In the genomic region with DNA sequence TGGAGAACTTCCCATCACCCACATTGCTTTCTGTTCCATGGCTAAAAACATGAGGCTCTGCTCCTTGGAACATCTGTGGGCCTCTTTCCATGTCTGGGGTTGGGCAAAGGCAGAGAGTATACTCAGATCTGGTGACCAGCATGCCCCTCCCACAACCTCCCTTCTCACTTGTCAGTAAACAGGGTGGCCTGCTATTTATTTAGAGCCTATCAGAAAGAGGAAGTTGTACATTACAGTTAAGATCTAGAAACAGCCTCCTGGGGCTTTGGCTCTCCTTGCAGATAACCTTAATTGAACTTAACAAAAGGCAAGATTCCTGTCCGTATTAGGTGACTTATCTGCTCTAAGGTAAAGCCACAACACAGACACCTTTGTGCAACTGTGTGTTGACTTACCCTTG, we compare ENCODE assay signal across 10 mouse cellular contexts. TPM values are rescaled to one million over a fixed set of nuclear protein-coding genes. Genes with fewer than 3 reads are reported as not detected.
DNase-seq lines count a peak whose midpoint lies in the region; ATAC-seq and TF ChIP-seq lines count a peak whose summit lies in the region.
"Had no signal": no experiment of that assay in that cellular context is flagged by ENCODE, and none has a peak within 500 bp of the region (broad histone marks: within the 10 kb centered on the region; RNA-seq: fewer than 3 reads in every experiment).

No protein-coding gene starts in this region.

- 60% methylated on average over 1 of the region's 1 CpGs for WGBS in kidney, adult 2 months
- 53% methylated on average over 1 of the region's 1 CpGs for WGBS in kidney, embryonic 14.5 days
- 82% methylated on average over 1 of the region's 1 CpGs for WGBS in forebrain, embryonic 11.5 days
- 75% methylated on average over 1 of the region's 1 CpGs for WGBS in forebrain, postnatal 0 days
- whole genome bisulfite sequencing in midbrain, postnatal 0 days, result 87% methylated on average over 1 of the region's 1 CpGs

- H3K36me3 ChIP-seq in kidney, adult 2 months (ENCODE audit: control insufficient read depth, insufficient read depth, low read length), result no peaks in the 10 kb centered on the region
- H3K36me3 ChIP-seq in kidney, embryonic 14.5 days (ENCODE audit: control insufficient read depth, insufficient read depth, low read length), result no peaks in the 10 kb centered on the region
- no peaks in the 10 kb centered on the region for H3K36me3 ChIP-seq in forebrain, embryonic 11.5 days (ENCODE audit: control insufficient read depth, insufficient read depth, low read length)
- H3K36me3 ChIP-seq in forebrain, postnatal 0 days (ENCODE audit: insufficient read depth), result no peaks in the 10 kb centered on the region
- no peaks in the 10 kb centered on the region for H3K36me3 ChIP-seq in midbrain, postnatal 0 days (ENCODE audit: insufficient read depth, low read length)

- TF ChIP-seq POLR2A in kidney, adult 2 months (IDR thresholded peaks at IDR 0.05; ENCODE audit: low read depth, low read length), result no peak

- H3K4me3 ChIP-seq in kidney, adult 2 months (ENCODE audit: insufficient read depth, low read depth, low read length), result no peak overlapping the region
- H3K4me3 ChIP-seq in kidney, embryonic 14.5 days (ENCODE audit: low read length), result no peak overlapping the region
- H3K4me3 ChIP-seq in forebrain, embryonic 11.5 days (ENCODE audit: low read depth, low read length), result no peak overlapping the region
- no peak overlapping the region for H3K4me3 ChIP-seq in forebrain, postnatal 0 days (ENCODE audit: low read depth, low read length)
- no peak overlapping the region for H3K4me3 ChIP-seq in midbrain, postnatal 0 days (ENCODE audit: low read depth, low read length)
- H3K4me3 ChIP-seq: left cerebral cortex, adult 2 months; megakaryocyte, embryonic 14.5 days had no signal

- H3K4me1 ChIP-seq in kidney, adult 2 months (ENCODE audit: control insufficient read depth, insufficient read depth, low read length), result peaks cover 9% of the 10 kb centered on the region
- H3K4me1 ChIP-seq in kidney, embryonic 14.5 days (ENCODE audit: control insufficient read depth, insufficient read depth, low read length), result peaks cover 11% of the 10 kb centered on the region; the same call in 1 of the 2 replicates
- no peaks in the 10 kb centered on the region for H3K4me1 ChIP-seq in forebrain, embryonic 11.5 days (replicated peaks; ENCODE audit: control insufficient read depth, insufficient read depth, low read length)
- H3K4me1 ChIP-seq in forebrain, postnatal 0 days (ENCODE audit: insufficient read depth), result peaks cover 9% of the 10 kb centered on the region; the same call in 1 of the 2 replicates
- peaks cover 12% of the 10 kb centered on the region for H3K4me1 ChIP-seq in midbrain, postnatal 0 days (ENCODE audit: insufficient read depth, low read length)

- ATAC-seq in kidney, embryonic 14.5 days (ENCODE audit: low FRiP score, low TSS enrichment), result no peak
- peak; percentile 25 for ATAC-seq in CD4-positive, CD25-positive, alpha-beta regulatory T cell, adult 4 months
- no peak for ATAC-seq in forebrain, embryonic 11.5 days (replicated peaks; ENCODE audit: low FRiP score)
- ATAC-seq in forebrain, postnatal 0 days, result no peak
- no peak for ATAC-seq in midbrain, postnatal 0 days (ENCODE audit: low FRiP score)

- DNase-seq in kidney, adult 2 months, result peak; percentile 54
- DNase-seq in induced T-regulatory cell, adult 2 months (ENCODE audit: low read depth), result peak; percentile 57
- peak; percentile 14 to 58 for DNase-seq in natural killer cell, adult 2 months (ENCODE audit: low spot score in 2 of 2)
- no peak for DNase-seq in forebrain, embryonic 11.5 days (ENCODE audit: low spot score)
- no peak for DNase-seq in forebrain, postnatal 0 days
- no peak for DNase-seq in midbrain, postnatal 0 days (ENCODE audit: low spot score)

- no peak overlapping the region for H3K4me2 ChIP-seq in kidney, embryonic 14.5 days (replicated peaks; ENCODE audit: low read depth, low read length)
- H3K4me2 ChIP-seq in forebrain, embryonic 11.5 days (ENCODE audit: low read depth, low read length, severe bottlenecking), result no peak overlapping the region
- no peak overlapping the region for H3K4me2 ChIP-seq in forebrain, postnatal 0 days (ENCODE audit: low read depth)
- no peak overlapping the region for H3K4me2 ChIP-seq in midbrain, postnatal 0 days (ENCODE audit: low read depth, low read length, poor library complexity, severe bottlenecking)

- no peak overlapping the region for H3K27ac ChIP-seq in kidney, adult 2 months (ENCODE audit: insufficient read depth, low read depth, low read length)
- no peak overlapping the region for H3K27ac ChIP-seq in kidney, embryonic 14.5 days (ENCODE audit: low read depth, low read length)
- no peak overlapping the region for H3K27ac ChIP-seq in forebrain, embryonic 11.5 days (ENCODE audit: low read depth, low read length)
- H3K27ac ChIP-seq in forebrain, postnatal 0 days (ENCODE audit: low read depth, low read length), result no peak overlapping the region
- no peak overlapping the region for H3K27ac ChIP-seq in midbrain, postnatal 0 days (ENCODE audit: low read depth, low read length)
- H3K27ac ChIP-seq: left cerebral cortex, adult 2 months had no signal

- no peaks in the 10 kb centered on the region for H3K9me3 ChIP-seq in kidney, embryonic 14.5 days (ENCODE audit: control insufficient read depth, low read length)
- no peaks in the 10 kb centered on the region for H3K9me3 ChIP-seq in forebrain, embryonic 11.5 days (ENCODE audit: control insufficient read depth, low read length)
- no peaks in the 10 kb centered on the region for H3K9me3 ChIP-seq in forebrain, postnatal 0 days (ENCODE audit: low read length)
- no peaks in the 10 kb centered on the region for H3K9me3 ChIP-seq in midbrain, postnatal 0 days (ENCODE audit: low read length)
- H3K9me3 ChIP-seq: megakaryocyte, embryonic 14.5 days had no signal

- no peaks in the 10 kb centered on the region for H3K27me3 ChIP-seq in kidney, adult 2 months (replicated peaks; ENCODE audit: control insufficient read depth, insufficient read depth, low read length)
- H3K27me3 ChIP-seq in kidney, embryonic 14.5 days (ENCODE audit: control insufficient read depth, insufficient read depth, low read length), result no peaks in the 10 kb centered on the region
- H3K27me3 ChIP-seq in forebrain, embryonic 11.5 days (ENCODE audit: control insufficient read depth, insufficient read depth, low read length), result no peaks in the 10 kb centered on the region
- no peaks in the 10 kb centered on the region for H3K27me3 ChIP-seq in forebrain, postnatal 0 days (ENCODE audit: insufficient read depth, low read length)
- H3K27me3 ChIP-seq in midbrain, postnatal 0 days (ENCODE audit: insufficient read depth, low read length), result no peaks in the 10 kb centered on the region

- H3K9ac ChIP-seq in kidney, embryonic 14.5 days (ENCODE audit: low read depth, low read length), result no peak overlapping the region
- no peak overlapping the region for H3K9ac ChIP-seq in forebrain, embryonic 11.5 days (ENCODE audit: low read length)
- H3K9ac ChIP-seq in forebrain, postnatal 0 days, result no peak overlapping the region
- no peak overlapping the region for H3K9ac ChIP-seq in midbrain, postnatal 0 days (replicated peaks; ENCODE audit: low read length, poor library complexity, severe bottlenecking)

- no peak for TF ChIP-seq CTCF in kidney, adult 2 months (conservative IDR thresholded peaks at IDR 0.05; ENCODE audit: insufficient read depth, insufficient read length, low read depth, low read length)
- TF ChIP-seq CTCF in forebrain, postnatal 0 days (IDR thresholded peaks at IDR 0.05; ENCODE audit: low read depth), result no peak
- TF ChIP-seq CTCF in midbrain, postnatal 0 days (IDR thresholded peaks at IDR 0.05), result no peak

RNA-seq across cellular contexts. Expression of gene Nod2, which starts 19.3 kb away (rescaled TPM):
- polyA plus RNA-seq in kidney, adult 2 months (2012; rRNA removed), result 1.4 and 1.7 TPM in 2 replicates
- 0.11 and 0.15 TPM in 2 replicates for polyA plus RNA-seq in kidney, embryonic 14.5 days (2014; fragmentation: Nextera tagmentation; extraction: Ambion mirVana)
- 1 to 10 TPM in 1 of 2 experiments, under 1 TPM in 1; 0.83 to 2.4 TPM for polyA plus RNA-seq in CD4-positive, CD25-positive, alpha-beta regulatory T cell, adult 4 months (2017; shearing (Covaris generic))
- 0.07 and 0.13 TPM in 2 replicates for polyA plus RNA-seq in forebrain, embryonic 11.5 days (2014; fragmentation: Nextera tagmentation; extraction: Ambion mirVana)
- total RNA-seq in forebrain, postnatal 0 days (2014; rRNA removed), result 0.38 and 0.76 TPM in 2 replicates
- 0.05 and 0.06 TPM in 2 replicates for polyA plus RNA-seq in forebrain, postnatal 0 days (2015; fragmentation: Nextera tagmentation; extraction: Ambion mirVana)
- total RNA-seq in midbrain, postnatal 0 days (2014; rRNA removed), result 0.57 and 0.88 TPM in 2 replicates
- polyA plus RNA-seq in midbrain, postnatal 0 days (2015; fragmentation: Nextera tagmentation; extraction: Ambion mirVana), result 0.17 and 0.18 TPM in 2 replicates

RNA-seq across cellular contexts. Expression of gene Cyld, which starts 30.4 kb away (rescaled TPM):
- polyA plus RNA-seq in kidney, adult 2 months (2012; rRNA removed), result 8.4 and 10.0 TPM in 2 replicates
- polyA plus RNA-seq in kidney, embryonic 14.5 days (2014; fragmentation: Nextera tagmentation; extraction: Ambion mirVana), result 9.0 and 16.6 TPM in 2 replicates
- polyA plus RNA-seq in CD4-positive, CD25-positive, alpha-beta regulatory T cell, adult 4 months (2017; shearing (Covaris generic)), result 100 to 1,000 TPM; 108 to 125 TPM
- polyA plus RNA-seq in forebrain, embryonic 11.5 days (2014; fragmentation: Nextera tagmentation; extraction: Ambion mirVana), result 12.9 and 13.2 TPM in 2 replicates
- total RNA-seq in forebrain, postnatal 0 days (2014; rRNA removed), result 18.1 and 22.7 TPM in 2 replicates
- 6.5 and 10.6 TPM in 2 replicates for polyA plus RNA-seq in forebrain, postnatal 0 days (2015; fragmentation: Nextera tagmentation; extraction: Ambion mirVana)
- 19.1 and 23.6 TPM in 2 replicates for total RNA-seq in midbrain, postnatal 0 days (2014; rRNA removed)
- 11.8 and 14.3 TPM in 2 replicates for polyA plus RNA-seq in midbrain, postnatal 0 days (2015; fragmentation: Nextera tagmentation; extraction: Ambion mirVana)

RNA-seq across cellular contexts. Expression of gene Snx20, which starts 30.5 kb away (rescaled TPM):
- polyA plus RNA-seq in kidney, adult 2 months (2012; rRNA removed), result 1.8 and 2.0 TPM in 2 replicates
- 2.2 and 2.3 TPM in 2 replicates for polyA plus RNA-seq in kidney, embryonic 14.5 days (2014; fragmentation: Nextera tagmentation; extraction: Ambion mirVana)
- 10 to 100 TPM; 15.0 to 16.8 TPM for polyA plus RNA-seq in CD4-positive, CD25-positive, alpha-beta regulatory T cell, adult 4 months (2017; shearing (Covaris generic))
- 0.83 and 0.95 TPM in 2 replicates for polyA plus RNA-seq in forebrain, embryonic 11.5 days (2014; fragmentation: Nextera tagmentation; extraction: Ambion mirVana)
- total RNA-seq in forebrain, postnatal 0 days (2014; rRNA removed), result 1.5 and 1.6 TPM in 2 replicates
- 1.9 and 2.0 TPM in 2 replicates for polyA plus RNA-seq in forebrain, postnatal 0 days (2015; fragmentation: Nextera tagmentation; extraction: Ambion mirVana)
- total RNA-seq in midbrain, postnatal 0 days (2014; rRNA removed), result 0.80 and 1.4 TPM in 2 replicates
- 2.0 and 2.1 TPM in 2 replicates for polyA plus RNA-seq in midbrain, postnatal 0 days (2015; fragmentation: Nextera tagmentation; extraction: Ambion mirVana)

Comparison
In these comparisons a context has a peak if more than half of its experiments do, and no peak if none do; other contexts are left out.
1. DNase-seq: peak in kidney, adult 2 months (single experiment), induced T-regulatory cell, adult 2 months (single experiment) and natural killer cell, adult 2 months (2 of 2); none in forebrain, embryonic 11.5 days (single experiment), forebrain, postnatal 0 days (single experiment) and midbrain, postnatal 0 days (single experiment).